Mouse (Mus musculus): ENCODE data around the gene Btbd17. TPM values are rescaled to one million over a fixed set of nuclear protein-coding genes. Genes with fewer than 3 reads are reported as not detected.

Btbd17 gene
- total RNA-seq, 1 experiment, result 1.7 TPM

DNA sequence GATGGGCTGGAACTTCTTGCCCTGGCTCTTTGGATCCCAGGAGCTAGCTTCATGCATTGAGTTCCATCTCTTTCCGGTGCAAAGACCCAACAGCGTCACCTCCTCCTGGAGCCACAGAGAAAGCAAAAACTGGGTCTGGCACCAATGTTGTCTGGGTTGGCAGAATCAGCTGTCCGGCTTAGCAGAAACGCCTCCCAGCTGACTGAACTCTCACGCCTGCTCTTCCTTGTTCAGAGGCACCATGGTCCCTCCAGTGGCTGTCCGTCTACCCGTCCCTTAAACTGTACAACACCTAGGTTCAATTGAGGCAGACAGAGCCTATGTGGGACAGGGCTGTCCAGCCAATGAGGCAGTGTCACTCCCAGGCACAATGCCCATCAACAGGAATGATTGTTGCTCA is 1.4 kb upstream of the Btbd17 start:
- TF ChIP-seq CHD2 (IDR thresholded peaks at IDR 0.05; ENCODE audit: low read depth, low read length) (no peak), ZC3H11A (IDR thresholded peaks at IDR 0.05; ENCODE audit: borderline replicate concordance, low read depth, low read length) (no peak), MAFK (IDR thresholded peaks at IDR 0.05; ENCODE audit: insufficient read depth, low read depth, low read length) (no peak), ZNF384 (IDR thresholded peaks at IDR 0.05; ENCODE audit: low read depth, low read length) (no peak), HCFC1 (IDR thresholded peaks at IDR 0.05; ENCODE audit: borderline replicate concordance, insufficient read depth, low read length) (no peak)
- no peaks in the 10 kb centered on the region for H3K36me3 ChIP-seq (ENCODE audit: control insufficient read depth, insufficient read depth, low read length, poor library complexity, severe bottlenecking)
- DNase-seq (ENCODE audit: low read depth, low spot score), result no peak
- H3K9ac ChIP-seq (ENCODE audit: insufficient read depth, low read depth, low read length, poor library complexity, severe bottlenecking), result no peak overlapping the region
- H3K4me3 ChIP-seq (ENCODE audit: insufficient read depth in 1 of 2, low read depth in 1 of 2, low read length in 2 of 2, poor library complexity in 1 of 2, severe bottlenecking in 1 of 2), result no peak overlapping the region
- H3K4me1 ChIP-seq (ENCODE audit: control insufficient read depth in 2 of 2, insufficient read depth in 2 of 2, low read length in 2 of 2, poor library complexity in 1 of 2), result peaks cover 3 to 18% of the 10 kb centered on the region in 2 experiments; a peak in 2 of 4 replicates
- H3K27ac ChIP-seq (ENCODE audit: insufficient read depth, low read depth, low read length, poor library complexity, severe bottlenecking), result no peak overlapping the region
- in situ Hi-C loops (cut with MboI; ENCODE audit: low sequenced_read_pairs in 2 of 2, unreplicated experiment in 2 of 2), result no loop called here
- no peaks in the 10 kb centered on the region for H3K9me3 ChIP-seq (ENCODE audit: control insufficient read depth, insufficient read depth, low read depth, low read length)

DNA sequence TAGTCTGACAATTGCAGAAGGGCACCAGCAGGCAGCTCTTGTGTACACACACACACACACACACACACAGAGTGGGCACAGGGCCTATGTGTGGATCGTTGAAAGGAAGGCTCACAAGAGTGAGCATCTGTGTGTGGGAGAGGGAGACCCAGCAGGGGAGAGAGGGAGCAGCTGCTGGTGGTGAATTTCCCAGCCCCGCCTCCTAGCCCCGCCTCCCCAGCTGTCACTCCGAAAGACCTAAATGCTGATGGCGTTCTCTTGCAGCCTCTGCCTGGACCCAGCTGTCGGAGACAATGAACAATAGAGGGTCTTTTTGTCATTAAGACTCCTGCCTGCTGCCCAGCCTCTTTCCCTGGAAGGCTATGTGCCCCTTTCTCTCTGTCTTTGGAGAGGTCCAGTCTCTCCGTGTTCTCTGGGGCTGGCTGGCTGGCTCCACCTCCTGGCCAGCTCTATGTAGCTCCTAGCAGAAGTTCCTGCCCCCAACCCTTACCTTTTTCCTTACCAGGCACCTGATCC is 456 bp downstream of the Btbd17 start:
- Histone ChIP-seq H3K9me3 (ENCODE audit: control insufficient read depth, insufficient read depth, low read depth, low read length) (no peaks in the 10 kb centered on the region), H3K9ac (ENCODE audit: insufficient read depth, low read depth, low read length, poor library complexity, severe bottlenecking) (no peak overlapping the region), H3K4me1 (ENCODE audit: control insufficient read depth in 2 of 2, insufficient read depth in 2 of 2, low read length in 2 of 2, poor library complexity in 1 of 2) (peaks cover 3 to 22% of the 10 kb centered on the region in 2 experiments; a peak in 2 of 4 replicates)

DNA sequence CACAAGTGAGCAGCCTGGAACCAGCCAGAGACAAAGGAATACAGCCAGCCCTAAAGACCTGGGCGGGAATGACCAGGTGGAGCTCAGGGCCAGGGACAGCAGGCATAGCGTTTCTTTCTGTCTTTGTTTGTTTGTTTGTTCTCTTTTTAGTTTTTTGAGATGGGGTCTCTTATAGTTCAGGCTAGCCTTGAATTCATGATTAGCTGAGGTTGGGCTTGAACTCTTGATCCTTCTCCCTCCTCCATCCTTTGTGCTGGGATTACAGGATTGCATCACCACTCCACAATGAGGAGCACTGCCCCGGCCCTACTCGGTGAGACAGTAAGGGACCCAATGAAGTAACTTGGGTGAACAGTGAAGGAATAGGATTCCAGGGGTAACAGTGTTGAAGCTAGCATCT is 1.1 kb downstream of the Btbd17 start:
- Histone ChIP-seq H3K27ac (ENCODE audit: insufficient read depth, low read depth, low read length, poor library complexity, severe bottlenecking) (no peak overlapping the region), H3K4me3 (ENCODE audit: insufficient read depth in 1 of 2, low read depth in 1 of 2, low read length in 2 of 2, poor library complexity in 1 of 2, severe bottlenecking in 1 of 2) (no peak overlapping the region)
- in situ Hi-C loops (cut with MboI; ENCODE audit: low sequenced_read_pairs in 2 of 2, unreplicated experiment in 2 of 2), result no loop called here

More for the DNA sequence above, 456 bp downstream of the Btbd17 start:
- Histone ChIP-seq H3K36me3 (ENCODE audit: control insufficient read depth, insufficient read depth, low read length, poor library complexity, severe bottlenecking) (no peaks in the 10 kb centered on the region), H3K4me3 (ENCODE audit: insufficient read depth in 1 of 2, low read depth in 1 of 2, low read length in 2 of 2, poor library complexity in 1 of 2, severe bottlenecking in 1 of 2) (peak overlapping the region in 1 of 2 experiments; percentile 11; a peak in 1 of 4 replicates), H3K27ac (ENCODE audit: insufficient read depth, low read depth, low read length, poor library complexity, severe bottlenecking) (no peak overlapping the region)
- DNase-seq (ENCODE audit: low read depth, low spot score), result no peak
- TF ChIP-seq HCFC1 (IDR thresholded peaks at IDR 0.05; ENCODE audit: borderline replicate concordance, insufficient read depth, low read length), result no peak
- no peak for TF ChIP-seq CHD2 (IDR thresholded peaks at IDR 0.05; ENCODE audit: low read depth, low read length)
- TF ChIP-seq MAFK (IDR thresholded peaks at IDR 0.05; ENCODE audit: insufficient read depth, low read depth, low read length), result no peak
- no peak for TF ChIP-seq ZNF384 (IDR thresholded peaks at IDR 0.05; ENCODE audit: low read depth, low read length)
- no peak for TF ChIP-seq ZC3H11A (IDR thresholded peaks at IDR 0.05; ENCODE audit: borderline replicate concordance, low read depth, low read length)
- in situ Hi-C loops (cut with MboI; ENCODE audit: low sequenced_read_pairs in 2 of 2, unreplicated experiment in 2 of 2), result no loop called here

DNA sequence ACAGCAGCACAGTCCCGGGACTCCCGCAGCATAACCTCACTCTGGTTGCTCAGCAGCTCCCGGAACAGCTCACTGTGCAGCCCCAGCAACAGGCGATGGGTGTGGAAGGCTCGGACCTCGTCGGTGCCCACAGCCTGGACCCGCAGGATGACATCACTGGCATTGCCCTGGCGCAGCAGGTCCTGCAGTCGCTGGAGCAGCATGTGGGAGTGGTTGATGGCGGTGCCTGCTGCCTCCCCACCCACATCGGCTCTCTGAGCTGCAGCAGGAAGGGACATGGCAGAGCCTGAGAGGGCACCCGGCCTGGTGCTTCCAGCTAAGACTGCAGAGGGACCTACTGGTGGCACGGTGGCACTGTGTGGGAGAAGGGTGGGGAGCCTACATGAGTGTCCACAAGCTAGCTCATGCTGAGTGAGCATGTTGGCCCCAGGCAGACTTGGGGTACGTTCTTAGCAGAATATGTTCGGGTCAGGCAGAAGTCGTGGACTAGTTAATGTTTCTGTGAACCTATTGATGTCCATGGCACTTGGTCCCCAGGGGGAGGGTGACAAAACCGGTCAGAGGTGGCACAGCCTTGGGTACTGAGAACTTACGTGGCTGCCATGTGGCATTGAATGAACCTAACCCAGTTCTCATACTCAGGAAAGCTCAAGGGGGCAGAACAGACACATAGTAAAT is 1.7 kb downstream of the Btbd17 start:
- no peak overlapping the region for H3K9ac ChIP-seq (ENCODE audit: insufficient read depth, low read depth, low read length, poor library complexity, severe bottlenecking)
- no peaks in the 10 kb centered on the region for H3K36me3 ChIP-seq (ENCODE audit: control insufficient read depth, insufficient read depth, low read length, poor library complexity, severe bottlenecking)
- H3K4me3 ChIP-seq (ENCODE audit: insufficient read depth in 1 of 2, low read depth in 1 of 2, low read length in 2 of 2, poor library complexity in 1 of 2, severe bottlenecking in 1 of 2), result no peak overlapping the region
- no peak for DNase-seq (ENCODE audit: low read depth, low spot score)
- H3K9me3 ChIP-seq (ENCODE audit: control insufficient read depth, insufficient read depth, low read depth, low read length), result no peaks in the 10 kb centered on the region
- no peak overlapping the region for H3K27ac ChIP-seq (ENCODE audit: insufficient read depth, low read depth, low read length, poor library complexity, severe bottlenecking)
- peaks cover 6 to 29% of the 10 kb centered on the region in 2 experiments; a peak in 2 of 4 replicates for H3K4me1 ChIP-seq (ENCODE audit: control insufficient read depth in 2 of 2, insufficient read depth in 2 of 2, low read length in 2 of 2, poor library complexity in 1 of 2)
- in situ Hi-C loops (cut with MboI; ENCODE audit: low sequenced_read_pairs in 2 of 2, unreplicated experiment in 2 of 2), result no loop called here
- TF ChIP-seq MAFK (IDR thresholded peaks at IDR 0.05; ENCODE audit: insufficient read depth, low read depth, low read length), result no peak
- no peak for TF ChIP-seq ZNF384 (IDR thresholded peaks at IDR 0.05; ENCODE audit: low read depth, low read length)
- TF ChIP-seq CHD2 (IDR thresholded peaks at IDR 0.05; ENCODE audit: low read depth, low read length), result no peak

More for the DNA sequence above, 1.1 kb downstream of the Btbd17 start:
- no peak for DNase-seq (ENCODE audit: low read depth, low spot score)
- H3K9me3 ChIP-seq (ENCODE audit: control insufficient read depth, insufficient read depth, low read depth, low read length), result no peaks in the 10 kb centered on the region
- H3K9ac ChIP-seq (ENCODE audit: insufficient read depth, low read depth, low read length, poor library complexity, severe bottlenecking), result no peak overlapping the region
- TF ChIP-seq HCFC1 (IDR thresholded peaks at IDR 0.05; ENCODE audit: borderline replicate concordance, insufficient read depth, low read length) (no peak), CHD2 (IDR thresholded peaks at IDR 0.05; ENCODE audit: low read depth, low read length) (no peak), ZC3H11A (IDR thresholded peaks at IDR 0.05; ENCODE audit: borderline replicate concordance, low read depth, low read length) (no peak), MAFK (IDR thresholded peaks at IDR 0.05; ENCODE audit: insufficient read depth, low read depth, low read length) (no peak), ZNF384 (IDR thresholded peaks at IDR 0.05; ENCODE audit: low read depth, low read length) (no peak)
- peaks cover 4 to 27% of the 10 kb centered on the region in 2 experiments; a peak in 2 of 4 replicates for H3K4me1 ChIP-seq (ENCODE audit: control insufficient read depth in 2 of 2, insufficient read depth in 2 of 2, low read length in 2 of 2, poor library complexity in 1 of 2)
- no peaks in the 10 kb centered on the region for H3K36me3 ChIP-seq (ENCODE audit: control insufficient read depth, insufficient read depth, low read length, poor library complexity, severe bottlenecking)

Measured in ES-E14 (cell line).